Mouse (Mus musculus) erythroid progenitor cell, adult 5-6 weeks (primary cell): ENCODE results near the gene Zfp710. TPM values are rescaled to one million over a fixed set of nuclear protein-coding genes. Genes with fewer than 3 reads are reported as not detected.

Experiments used
- ATAC-seq: replicated peaks from 2 replicates; pipeline ENCODE4 v1.8.0; 2016; ENCODE audit warnings: moderate number of reproducible peaks, mild to moderate bottlenecking, moderate TSS enrichment, inconsistent platforms; ENCODE audit not compliant: poor library complexity, low FRiP score, severe bottlenecking
- total RNA-seq, 2 experiments: library from RNA; stranded (forward) in 1 of 2; stranded (reverse) in 1 of 2; fragments of 150-400 nt in 1 of 2; fragments of 186-747, 209-891 nt in 1 of 2; gene quantifications; 2 replicates each; pipeline versions ENCODE4 v1.2.3 to v1.2.4; 2015 to 2017; ENCODE audit warnings: low replicate concordance in 2 of 2

The Zfp710 gene
- total RNA-seq, 2 experiments from 2014 or later, result 3.6 to 10.9 TPM

- ATAC-seq, result no peak
These were observed 110.5 kb downstream of the Zfp710 start for GRCm38 (mm10) chr7:80135173-80135532.

GRCm38 (mm10) chr7:80138375-80138774 lies 113.8 kb downstream of the Zfp710 start:
- no peak for ATAC-seq

- peak; percentile 75 for ATAC-seq
These were observed 116.2 kb downstream of the Zfp710 start for GRCm38 (mm10) chr7:80140815-80141214.

Other genes starting within 250 kb of the Zfp710 start
- not detected in 2 replicates for gene Mesp1, start 231.0 kb upstream of the Zfp710 start, total RNA-seq (2015; ENCODE audit: low replicate concordance)
- not detected in 2 replicates for gene Mesp1, start 231.0 kb upstream of the Zfp710 start, total RNA-seq (2017; ENCODE audit: low replicate concordance)
- not detected in 2 replicates for gene Mesp2, start 214.1 kb upstream of the Zfp710 start, total RNA-seq (2015; ENCODE audit: low replicate concordance)
- gene Mesp2, start 214.1 kb upstream of the Zfp710 start, total RNA-seq (2017; ENCODE audit: low replicate concordance), result not detected in 2 replicates
- gene Anpep, start 163.8 kb upstream of the Zfp710 start, total RNA-seq (2015; ENCODE audit: low replicate concordance), result not detected in 2 replicates
- gene Anpep, start 163.8 kb upstream of the Zfp710 start, total RNA-seq (2017; ENCODE audit: low replicate concordance), result not detected in 2 replicates
- gene Ap3s2, start 104.2 kb upstream of the Zfp710 start, total RNA-seq (2015; ENCODE audit: low replicate concordance), result 6.7 and 6.8 TPM in 2 replicates
- gene Ap3s2, start 104.2 kb upstream of the Zfp710 start, total RNA-seq (2017; ENCODE audit: low replicate concordance), result 1.5 and 1.9 TPM in 2 replicates
- gene Arpin, start 89.5 kb upstream of the Zfp710 start, total RNA-seq (2015; ENCODE audit: low replicate concordance), result not detected in 2 replicates
- not detected in 2 replicates for gene Arpin, start 89.5 kb upstream of the Zfp710 start, total RNA-seq (2017; ENCODE audit: low replicate concordance)
- 11.7 and 45.8 TPM in 2 replicates for gene Idh2, start 90.6 kb downstream of the Zfp710 start, total RNA-seq (2015; ENCODE audit: low replicate concordance)
- gene Idh2, start 90.6 kb downstream of the Zfp710 start, total RNA-seq (2017; ENCODE audit: low replicate concordance), result 14.7 and 16.7 TPM in 2 replicates
- gene Sema4b, start 162.0 kb downstream of the Zfp710 start, total RNA-seq (2015; ENCODE audit: low replicate concordance), result 106 and 122 TPM in 2 replicates
- gene Sema4b, start 162.0 kb downstream of the Zfp710 start, total RNA-seq (2017; ENCODE audit: low replicate concordance), result 105 and 126 TPM in 2 replicates
- 69.2 and 73.8 TPM in 2 replicates for gene Cib1, start 208.0 kb downstream of the Zfp710 start, total RNA-seq (2015; ENCODE audit: low replicate concordance)
- 70.2 and 70.4 TPM in 2 replicates for gene Cib1, start 208.0 kb downstream of the Zfp710 start, total RNA-seq (2017; ENCODE audit: low replicate concordance)
- gene Gdpgp1, start 208.1 kb downstream of the Zfp710 start, total RNA-seq (2015; ENCODE audit: low replicate concordance), result 1.3 and 5.4 TPM in 2 replicates
- gene Gdpgp1, start 208.1 kb downstream of the Zfp710 start, total RNA-seq (2017; ENCODE audit: low replicate concordance), result 0.08 and 0.64 TPM in 2 replicates
- 2.9 TPM in 1 of 2 replicates, not detected in the other for gene Ttll13, start 221.6 kb downstream of the Zfp710 start, total RNA-seq (2015; ENCODE audit: low replicate concordance)
- gene Ttll13, start 221.6 kb downstream of the Zfp710 start, total RNA-seq (2017; ENCODE audit: low replicate concordance), result not detected in 2 replicates
- 28.8 and 31.9 TPM in 2 replicates for gene Ngrn, start 236.4 kb downstream of the Zfp710 start, total RNA-seq (2015; ENCODE audit: low replicate concordance)
- 10.1 and 18.8 TPM in 2 replicates for gene Ngrn, start 236.4 kb downstream of the Zfp710 start, total RNA-seq (2017; ENCODE audit: low replicate concordance)
- 23.4 and 28.5 TPM in 2 replicates for gene Vps33b, start 244.8 kb downstream of the Zfp710 start, total RNA-seq (2015; ENCODE audit: low replicate concordance)
- 4.9 and 27.5 TPM in 2 replicates for gene Vps33b, start 244.8 kb downstream of the Zfp710 start, total RNA-seq (2017; ENCODE audit: low replicate concordance)